Mouse (Mus musculus) limb, embryonic 14.5 days (tissue): ENCODE measurements around the gene Gse1. TPM values are rescaled to one million over a fixed set of nuclear protein-coding genes. Genes with fewer than 3 reads are reported as not detected.

ENCODE experiments used
- ATAC-seq: fragments of 200-750 bp; cut with Nextera tagmentation; 2 replicates; pipeline ENCODE4 v1.8.0; 2017; ENCODE audit warnings: low read depth, moderate number of reproducible peaks, moderate TSS enrichment; ENCODE audit not compliant: low FRiP score
- DNase-seq: peaks from one replicate; pipeline ENCODE4 v3.0.0-alpha.2; 2015; ENCODE audit warnings: low spot score
- H3K27ac ChIP-seq: fragments of 300-500 bp; sonication (generic); replicated peaks from 2 replicates; pipeline ENCODE4 v1.5.1; 2014; ENCODE audit warnings: low read depth, mild to moderate bottlenecking, low read length, moderate library complexity, mixed read lengths
- H3K27me3 ChIP-seq: fragments of 300-500 bp; sonication (generic); 2 replicates; pipeline ENCODE4 v1.6.1; 2014; ENCODE audit warnings: low read length, mixed read lengths; ENCODE audit not compliant: control insufficient read depth, insufficient read depth
- H3K36me3 ChIP-seq: fragments of 300-500 bp; sonication (generic); 2 replicates; pipeline ENCODE4 v1.6.1; 2014; ENCODE audit warnings: mild to moderate bottlenecking, low read length, moderate library complexity, mixed read lengths; ENCODE audit not compliant: control insufficient read depth, insufficient read depth
- H3K4me1 ChIP-seq: fragments of 300-500 bp; sonication (generic); 2 replicates; pipeline ENCODE4 v1.6.1; 2014; ENCODE audit warnings: antibody characterized with exemption, low read length, mixed read lengths; ENCODE audit not compliant: control insufficient read depth, insufficient read depth
- H3K4me2 ChIP-seq: fragments of 300-500 bp; sonication (generic); replicated peaks from 2 replicates; pipeline ENCODE4 v1.6.1; 2014; ENCODE audit warnings: low read depth, mild to moderate bottlenecking, low read length, moderate library complexity; ENCODE audit not compliant: severe bottlenecking
- H3K4me3 ChIP-seq: fragments of 300-500 bp; sonication (generic); replicated peaks from 2 replicates; pipeline ENCODE4 v1.5.1; 2014; ENCODE audit warnings: low read length
- H3K9ac ChIP-seq: fragments of 300-500 bp; sonication (generic); 2 replicates; pipeline ENCODE4 v1.6.1; 2014; ENCODE audit warnings: mild to moderate bottlenecking, low read depth, low read length, moderate library complexity; ENCODE audit not compliant: severe bottlenecking
- H3K9me3 ChIP-seq: fragments of 300-500 bp; sonication (generic); 2 replicates; pipeline ENCODE4 v1.6.1; 2016; ENCODE audit warnings: low read length; ENCODE audit not compliant: control insufficient read depth
- POLR2A ChIP-seq: fragments of 200-500 bp; IDR thresholded peaks from 2 replicates; pipeline ENCODE4 v1.8.0; 2012; ENCODE audit warnings: inconsistent platforms, mild to moderate bottlenecking, moderate library complexity, borderline replicate concordance; ENCODE audit not compliant: insufficient read depth, insufficient read length; ENCODE audit errors: extremely low read depth
- WGBS: fragments of 180-500 bp; shearing (Covaris S2); extraction: QIAGEN DNeasy Blood & Tissue Kit; methylation state at CpG from one replicate; pipeline ENCODE4 v1.1.7; 2014; 5-methylcytosine and 5-hydroxymethylcytosine counted together
- polyA plus RNA-seq, 2 experiments: library from polyadenylated mRNA; depleted of rRNA in 1 of 2; stranded (reverse) in 1 of 2; unstranded in 1 of 2; fragments of >200 nt; fragmentation: Nextera tagmentation in 1 of 2; extraction: Ambion mirVana in 1 of 2; gene quantifications; 2 replicates each; pipeline versions ENCODE4 v1.2.1 to v1.2.3; 2012 to 2014

The Gse1 gene
- polyA plus RNA-seq, 2 experiments: 10.3 to 32.6 TPM

GRCm38 (mm10) chr8:120411059-120411458 lies 182.8 kb downstream of the Gse1 start:
- H3K4me1 ChIP-seq: peaks cover 43% of the 10 kb centered on the region

DNA sequence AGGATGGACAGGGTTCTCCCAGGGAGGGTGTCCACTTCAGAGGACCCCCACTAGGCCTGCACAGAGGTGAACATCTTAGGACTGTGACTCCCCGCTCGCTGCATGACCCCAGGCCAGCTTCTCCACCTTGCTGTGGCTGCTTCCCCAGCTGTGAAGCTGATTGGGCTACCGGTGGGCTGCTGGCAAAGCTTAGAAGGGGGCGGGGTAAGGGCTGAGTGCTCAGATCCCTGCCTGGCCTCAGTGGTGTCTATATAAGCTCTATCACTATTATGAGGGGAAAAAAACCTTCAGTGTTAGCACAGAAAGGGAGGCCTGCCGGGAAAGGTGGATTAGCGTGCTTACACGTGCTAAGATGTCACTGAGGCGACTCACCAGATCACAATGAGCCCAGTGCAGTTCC lies 183.6 kb downstream of the Gse1 start:
- Histone ChIP-seq H3K9me3 (no peaks in the 10 kb centered on the region), H3K36me3 (no peaks in the 10 kb centered on the region), H3K4me1 (peaks cover 51% of the 10 kb centered on the region), H3K27ac (no peak overlapping the region), H3K9ac (no peak overlapping the region), H3K4me2 (no peak overlapping the region), H3K27me3 (no peaks in the 10 kb centered on the region), H3K4me3 (no peak overlapping the region)
- DNase-seq (no peak), ATAC-seq (no peak)
- 42% methylated on average over 8 of the region's 8 CpGs for WGBS
- TF ChIP-seq POLR2A: no peak

More at GRCm38 (mm10) chr8:120411059-120411458, 182.8 kb downstream of the Gse1 start:
- no peak for DNase-seq
- ATAC-seq: no peak
- H3K27me3 ChIP-seq: no peaks in the 10 kb centered on the region
- no peak overlapping the region for H3K4me3 ChIP-seq
- no peak overlapping the region for H3K27ac ChIP-seq
- no peak overlapping the region for H3K9ac ChIP-seq
- H3K9me3 ChIP-seq: no peaks in the 10 kb centered on the region
- H3K4me2 ChIP-seq: no peak overlapping the region
- TF ChIP-seq POLR2A: no peak
- WGBS: 64% methylated on average over 14 of the region's 14 CpGs
- H3K36me3 ChIP-seq: no peaks in the 10 kb centered on the region

- H3K9ac ChIP-seq: no peak overlapping the region
- H3K36me3 ChIP-seq: no peaks in the 10 kb centered on the region
- no peaks in the 10 kb centered on the region for H3K9me3 ChIP-seq
- no peak overlapping the region for H3K4me2 ChIP-seq
- DNase-seq (no peak), ATAC-seq (no peak)
- no peak overlapping the region for H3K4me3 ChIP-seq
- H3K27me3 ChIP-seq: no peaks in the 10 kb centered on the region
- no peak overlapping the region for H3K27ac ChIP-seq
- H3K4me1 ChIP-seq: peaks cover 53% of the 10 kb centered on the region
- 91% methylated on average over 4 of the region's 4 CpGs for WGBS
- no peak for TF ChIP-seq POLR2A
These were observed 184.1 kb downstream of the Gse1 start for GRCm38 (mm10) chr8:120412357-120412756.

- TF ChIP-seq POLR2A: no peak
- H3K9me3 ChIP-seq: no peaks in the 10 kb centered on the region
- ATAC-seq (no peak), DNase-seq (no peak)
- no peak overlapping the region for H3K4me3 ChIP-seq
- H3K27me3 ChIP-seq: no peaks in the 10 kb centered on the region
- no peak overlapping the region for H3K4me2 ChIP-seq
- no peak overlapping the region for H3K27ac ChIP-seq
- no peaks in the 10 kb centered on the region for H3K36me3 ChIP-seq
- H3K4me1 ChIP-seq: peaks cover 52% of the 10 kb centered on the region
- no peak overlapping the region for H3K9ac ChIP-seq
- WGBS: 65% methylated on average over 29 of the region's 29 CpGs
These were observed 184.8 kb downstream of the Gse1 start for GRCm38 (mm10) chr8:120412911-120413625.

DNA sequence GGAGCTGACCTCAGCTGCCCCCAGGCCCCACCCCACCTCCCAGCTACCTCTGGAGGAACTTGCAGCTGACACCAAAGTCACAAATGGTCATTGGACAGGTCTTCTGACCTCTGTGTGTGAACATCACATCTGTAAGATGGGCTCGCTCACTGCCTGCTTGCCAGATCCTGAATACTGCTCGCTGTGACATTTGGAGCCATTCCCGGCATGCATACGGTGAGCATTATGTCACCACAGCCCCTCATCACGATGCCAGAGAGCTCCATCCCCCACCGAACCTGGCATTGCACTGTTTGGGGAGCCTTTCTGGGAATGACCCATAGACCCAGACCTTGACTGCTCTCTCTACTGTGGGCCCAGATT lies 185.4 kb downstream of the Gse1 start:
- TF ChIP-seq POLR2A: no peak
- Histone ChIP-seq H3K4me2 (no peak overlapping the region), H3K4me3 (no peak overlapping the region), H3K27me3 (no peaks in the 10 kb centered on the region), H3K9me3 (no peaks in the 10 kb centered on the region), H3K36me3 (no peaks in the 10 kb centered on the region), H3K27ac (no peak overlapping the region), H3K4me1 (peaks cover 51% of the 10 kb centered on the region), H3K9ac (no peak overlapping the region)
- no peak for ATAC-seq
- no peak for DNase-seq
- 72% methylated on average over 6 of the region's 6 CpGs for WGBS
